Mouse (Mus musculus): ENCODE data around the gene Exd1.

The Exd1 gene

GRCm38 (mm10) chr2:119547522-119548370 lies at the start of gene Exd1, which contains the start of gene Chp1:
Gene Exd1, minus strand, starts transcription at chr2:119547627.
Gene Chp1, plus strand, starts transcription at chr2:119547697.
- DNase-seq, result peak; percentile 93 to 94

GRCm38 (mm10) chr2:119596781-119597330 lies 49.4 kb upstream of the Exd1 start:
- DNase-seq, result no peak

- no peak for DNase-seq
Observed at GRCm38 (mm10) chr2:119595308-119595707, 47.9 kb upstream of the Exd1 start.

- DNase-seq, result peak; percentile 85 to 91
Observed at GRCm38 (mm10) chr2:119594113-119594981, 46.9 kb upstream of the Exd1 start.

- no peak for DNase-seq
Observed at GRCm38 (mm10) chr2:119593765-119594112, 46.3 kb upstream of the Exd1 start.

GRCm38 (mm10) chr2:119591247-119591646 lies 43.8 kb upstream of the Exd1 start:
- DNase-seq, result no peak

GRCm38 (mm10) chr2:119587383-119587782 lies 40.0 kb upstream of the Exd1 start:
- DNase-seq, result peak; percentile 41 to 46

- no peak for DNase-seq
Observed at GRCm38 (mm10) chr2:119584282-119584681, 36.9 kb upstream of the Exd1 start.

- DNase-seq, result no peak
Observed at GRCm38 (mm10) chr2:119583439-119583838, 36.0 kb upstream of the Exd1 start.

- no peak for DNase-seq
Observed at GRCm38 (mm10) chr2:119581571-119581970, 34.1 kb upstream of the Exd1 start.

GRCm38 (mm10) chr2:119572471-119572870 lies 25.0 kb upstream of the Exd1 start:
- DNase-seq, result no peak

- no peak for DNase-seq
Observed at GRCm38 (mm10) chr2:119566182-119566855, 18.9 kb upstream of the Exd1 start.

GRCm38 (mm10) chr2:119565284-119565683 lies 17.9 kb upstream of the Exd1 start:
- DNase-seq, result no peak

- no peak for DNase-seq
Observed at GRCm38 (mm10) chr2:119561794-119562193, 14.4 kb upstream of the Exd1 start.

- peak; percentile 10 to 46 for DNase-seq
Observed at GRCm38 (mm10) chr2:119558737-119559340, 11.4 kb upstream of the Exd1 start.

- no peak for DNase-seq
Observed at GRCm38 (mm10) chr2:119558039-119558438, 10.6 kb upstream of the Exd1 start.

GRCm38 (mm10) chr2:119549678-119550077 lies 2.3 kb upstream of the Exd1 start:
- DNase-seq, result no peak

GRCm38 (mm10) chr2:119548691-119549090 lies 1.3 kb upstream of the Exd1 start:
- no peak for DNase-seq

GRCm38 (mm10) chr2:119548371-119548660 lies 889 bp upstream of the Exd1 start:
- no peak for DNase-seq

- DNase-seq, result peak; percentile 67 to 77
Observed at GRCm38 (mm10) chr2:119546848-119547521, 442 bp downstream of the Exd1 start.

GRCm38 (mm10) chr2:119543656-119544055 lies 3.8 kb downstream of the Exd1 start:
- no peak for DNase-seq

GRCm38 (mm10) chr2:119542106-119542505 lies 5.3 kb downstream of the Exd1 start:
- DNase-seq, result peak; percentile 13 to 23
